Mouse (Mus musculus): ENCODE data around the gene Sept10. TPM values are rescaled to one million over a fixed set of nuclear protein-coding genes. Genes with fewer than 3 reads are reported as not detected.
A peak's percentile ranks its signal among the peaks of the same experiment; 100 is the strongest.

Sept10 gene
- polyA plus RNA-seq, 1 experiment from 2014 or later, result 19.1 TPM

GRCm38 (mm10) chr10:59253541-59254079, 32.0 kb upstream of the Sept10 start:
- no peak for ATAC-seq (ENCODE audit: low read depth)
- H3K36me3 ChIP-seq, result no peaks in the 10 kb centered on the region
- no peak overlapping the region for H3K4me2 ChIP-seq
- H3K27me3 ChIP-seq, result no peaks in the 10 kb centered on the region
- no peaks in the 10 kb centered on the region for H3K4me1 ChIP-seq (replicated peaks)
- 76% methylated on average over 8 of the region's 8 CpGs for WGBS
- H3K27ac ChIP-seq (replicated peaks), result no peak overlapping the region
- no peak overlapping the region for H3K4me3 ChIP-seq
- no peak overlapping the region for H3K9ac ChIP-seq
- no peaks in the 10 kb centered on the region for H3K9me3 ChIP-seq

- Histone ChIP-seq H3K9me3 (no peaks in the 10 kb centered on the region), H3K27ac (replicated peaks) (no peak overlapping the region), H3K27me3 (no peaks in the 10 kb centered on the region), H3K4me1 (replicated peaks) (no peaks in the 10 kb centered on the region), H3K4me2 (no peak overlapping the region), H3K36me3 (no peaks in the 10 kb centered on the region), H3K9ac (no peak overlapping the region), H3K4me3 (no peak overlapping the region)
- WGBS, result 75% methylated on average over 8 of the region's 8 CpGs
- no peak for ATAC-seq (ENCODE audit: low read depth)
Observed at GRCm38 (mm10) chr10:59252396-59252795, 30.7 kb upstream of the Sept10 start.

GRCm38 (mm10) chr10:59251980-59252379, 30.3 kb upstream of the Sept10 start:
- no peaks in the 10 kb centered on the region for H3K27me3 ChIP-seq
- 91% methylated on average over 2 of the region's 2 CpGs for WGBS

GRCm38 (mm10) chr10:59250679-59251078, 29.0 kb upstream of the Sept10 start:
- Histone ChIP-seq H3K4me3 (no peak overlapping the region), H3K4me1 (replicated peaks) (no peaks in the 10 kb centered on the region), H3K9ac (no peak overlapping the region), H3K36me3 (no peaks in the 10 kb centered on the region), H3K9me3 (no peaks in the 10 kb centered on the region), H3K4me2 (no peak overlapping the region), H3K27ac (replicated peaks) (no peak overlapping the region), H3K27me3 (no peaks in the 10 kb centered on the region)
- ATAC-seq (ENCODE audit: low read depth), result no peak
- WGBS, result 91% methylated on average over 2 of the region's 2 CpGs

More at GRCm38 (mm10) chr10:59251980-59252379, 30.3 kb upstream of the Sept10 start:
- no peak overlapping the region for H3K27ac ChIP-seq (replicated peaks)
- no peak overlapping the region for H3K4me3 ChIP-seq
- H3K9ac ChIP-seq, result no peak overlapping the region
- no peak overlapping the region for H3K4me2 ChIP-seq
- no peaks in the 10 kb centered on the region for H3K9me3 ChIP-seq
- no peak for ATAC-seq (ENCODE audit: low read depth)
- H3K36me3 ChIP-seq, result no peaks in the 10 kb centered on the region
- H3K4me1 ChIP-seq (replicated peaks), result no peaks in the 10 kb centered on the region

GRCm38 (mm10) chr10:59249531-59249930, 27.9 kb upstream of the Sept10 start:
- Histone ChIP-seq H3K9me3 (no peaks in the 10 kb centered on the region), H3K4me1 (replicated peaks) (no peaks in the 10 kb centered on the region), H3K9ac (no peak overlapping the region), H3K27ac (replicated peaks) (no peak overlapping the region), H3K27me3 (no peaks in the 10 kb centered on the region), H3K4me2 (no peak overlapping the region), H3K36me3 (no peaks in the 10 kb centered on the region), H3K4me3 (no peak overlapping the region)
- no peak for ATAC-seq (ENCODE audit: low read depth)
- WGBS, result 73% methylated on average over 3 of the region's 3 CpGs

- no peak for ATAC-seq (ENCODE audit: low read depth)
- no peaks in the 10 kb centered on the region for H3K36me3 ChIP-seq
- no peaks in the 10 kb centered on the region for H3K4me1 ChIP-seq (replicated peaks)
- H3K27me3 ChIP-seq, result no peaks in the 10 kb centered on the region
- WGBS, result 64% methylated on average over 3 of the region's 3 CpGs
- no peaks in the 10 kb centered on the region for H3K9me3 ChIP-seq
- no peak overlapping the region for H3K4me3 ChIP-seq
- no peak overlapping the region for H3K9ac ChIP-seq
- H3K27ac ChIP-seq (replicated peaks), result no peak overlapping the region
- no peak overlapping the region for H3K4me2 ChIP-seq
Observed at GRCm38 (mm10) chr10:59241141-59241541, 19.5 kb upstream of the Sept10 start.

- no peak overlapping the region for H3K4me3 ChIP-seq
- H3K4me1 ChIP-seq (replicated peaks), result no peaks in the 10 kb centered on the region
- no peak for ATAC-seq (ENCODE audit: low read depth)
- no peaks in the 10 kb centered on the region for H3K27me3 ChIP-seq
- H3K27ac ChIP-seq (replicated peaks), result no peak overlapping the region
- no peak overlapping the region for H3K4me2 ChIP-seq
- H3K9me3 ChIP-seq, result no peaks in the 10 kb centered on the region
- 63% methylated on average over 3 of the region's 3 CpGs for WGBS
- no peaks in the 10 kb centered on the region for H3K36me3 ChIP-seq
- H3K9ac ChIP-seq, result no peak overlapping the region
Observed at GRCm38 (mm10) chr10:59237757-59238156, 16.1 kb upstream of the Sept10 start.

GRCm38 (mm10) chr10:59236486-59236885, 14.8 kb upstream of the Sept10 start:
- Histone ChIP-seq H3K36me3 (no peaks in the 10 kb centered on the region), H3K4me3 (no peak overlapping the region), H3K4me1 (replicated peaks) (no peaks in the 10 kb centered on the region), H3K9me3 (no peaks in the 10 kb centered on the region), H3K27ac (replicated peaks) (no peak overlapping the region), H3K9ac (no peak overlapping the region), H3K27me3 (no peaks in the 10 kb centered on the region), H3K4me2 (no peak overlapping the region)
- ATAC-seq (ENCODE audit: low read depth), result no peak
- 82% methylated on average over 6 of the region's 6 CpGs for WGBS

GRCm38 (mm10) chr10:59235847-59236246, 14.2 kb upstream of the Sept10 start:
- no peaks in the 10 kb centered on the region for H3K36me3 ChIP-seq
- H3K4me3 ChIP-seq, result no peak overlapping the region
- WGBS, result 53% methylated on average over 4 of the region's 4 CpGs
- no peak overlapping the region for H3K9ac ChIP-seq
- H3K4me2 ChIP-seq, result no peak overlapping the region
- no peak for ATAC-seq (ENCODE audit: low read depth)
- H3K4me1 ChIP-seq (replicated peaks), result no peaks in the 10 kb centered on the region
- H3K27ac ChIP-seq (replicated peaks), result no peak overlapping the region
- H3K9me3 ChIP-seq, result no peaks in the 10 kb centered on the region
- H3K27me3 ChIP-seq, result no peaks in the 10 kb centered on the region

GRCm38 (mm10) chr10:59235227-59235626, 13.6 kb upstream of the Sept10 start:
- no peaks in the 10 kb centered on the region for H3K9me3 ChIP-seq

GRCm38 (mm10) chr10:59229205-59229820, 7.7 kb upstream of the Sept10 start:
- H3K36me3 ChIP-seq, result no peaks in the 10 kb centered on the region
- peaks cover 9% of the 10 kb centered on the region for H3K4me1 ChIP-seq (replicated peaks)
- whole genome bisulfite sequencing, result 89% methylated on average over 4 of the region's 4 CpGs
- no peak overlapping the region for H3K9ac ChIP-seq
- H3K4me2 ChIP-seq, result no peak overlapping the region
- no peaks in the 10 kb centered on the region for H3K9me3 ChIP-seq
- H3K27me3 ChIP-seq, result no peaks in the 10 kb centered on the region
- ATAC-seq (ENCODE audit: low read depth), result no peak
- H3K27ac ChIP-seq (replicated peaks), result no peak overlapping the region
- H3K4me3 ChIP-seq, result no peak overlapping the region

More at GRCm38 (mm10) chr10:59235227-59235626, 13.6 kb upstream of the Sept10 start:
- H3K27ac ChIP-seq (replicated peaks), result no peak overlapping the region
- no peak overlapping the region for H3K9ac ChIP-seq
- 85% methylated on average over 2 of the region's 2 CpGs for WGBS
- no peaks in the 10 kb centered on the region for H3K36me3 ChIP-seq
- no peaks in the 10 kb centered on the region for H3K4me1 ChIP-seq (replicated peaks)
- ATAC-seq (ENCODE audit: low read depth), result no peak
- no peak overlapping the region for H3K4me2 ChIP-seq
- H3K27me3 ChIP-seq, result no peaks in the 10 kb centered on the region
- H3K4me3 ChIP-seq, result no peak overlapping the region

- Histone ChIP-seq H3K4me2 (0 out of 2 replicates have a peak overlapping the region, but pooled peaks have one; percentile 3), H3K27ac (replicated peaks) (no peak overlapping the region), H3K9ac (no peak overlapping the region)
Observed at GRCm38 (mm10) chr10:59225137-59225536, 3.5 kb upstream of the Sept10 start.

GRCm38 (mm10) chr10:59223890-59224289, 2.2 kb upstream of the Sept10 start:
- ATAC-seq (ENCODE audit: low read depth), result no peak

More at GRCm38 (mm10) chr10:59225137-59225536, 3.5 kb upstream of the Sept10 start:
- 93% methylated on average over 2 of the region's 2 CpGs for WGBS
- H3K4me3 ChIP-seq, result no peak overlapping the region
- no peaks in the 10 kb centered on the region for H3K36me3 ChIP-seq
- no peaks in the 10 kb centered on the region for H3K27me3 ChIP-seq
- no peak for ATAC-seq (ENCODE audit: low read depth)
- no peaks in the 10 kb centered on the region for H3K9me3 ChIP-seq
- H3K4me1 ChIP-seq (replicated peaks), result peaks cover 27% of the 10 kb centered on the region

More at GRCm38 (mm10) chr10:59223890-59224289, 2.2 kb upstream of the Sept10 start:
- Histone ChIP-seq H3K27ac (replicated peaks) (no peak overlapping the region), H3K9ac (0 out of 2 replicates have a peak overlapping the region, but pooled peaks have one; percentile 6), H3K4me1 (replicated peaks) (peaks cover 36% of the 10 kb centered on the region), H3K9me3 (no peaks in the 10 kb centered on the region), H3K4me2 (peak overlapping the region; percentile 100), H3K4me3 (peak overlapping the region; percentile 86), H3K36me3 (no peaks in the 10 kb centered on the region), H3K27me3 (no peaks in the 10 kb centered on the region)
- WGBS, result 83% methylated on average over 4 of the region's 4 CpGs
